Mouse (Mus musculus) heart, embryonic 13.5 days (tissue): Measurements from ENCODE around the gene Bpnt1. TPM values are rescaled to one million over a fixed set of nuclear protein-coding genes. Genes with fewer than 3 reads are reported as not detected.

Experiments
- ATAC-seq: fragments of 200-750 bp; cut with Nextera tagmentation; 2 replicates; pipeline ENCODE4 v1.8.0; 2017; ENCODE audit warnings: moderate TSS enrichment; ENCODE audit not compliant: insufficient number of reproducible peaks, low FRiP score, low TSS enrichment; ENCODE audit errors: extremely low read depth
- H3K27ac ChIP-seq: fragments of 300-500 bp; sonication (generic); replicated peaks from 2 replicates; pipeline ENCODE4 v1.5.1; 2015; ENCODE audit warnings: moderate library complexity, mild to moderate bottlenecking, inconsistent platforms
- H3K27me3 ChIP-seq: fragments of 300-500 bp; sonication (generic); replicated peaks from 2 replicates; pipeline ENCODE4 v1.6.1; 2015; ENCODE audit warnings: mild to moderate bottlenecking, inconsistent platforms
- H3K36me3 ChIP-seq: fragments of 300-500 bp; sonication (generic); 2 replicates; pipeline ENCODE4 v1.6.1; 2015; ENCODE audit warnings: mild to moderate bottlenecking, inconsistent platforms
- H3K4me1 ChIP-seq: fragments of 300-500 bp; sonication (generic); 2 replicates; pipeline ENCODE4 v1.6.1; 2015; ENCODE audit warnings: inconsistent platforms
- H3K4me2 ChIP-seq: fragments of 300-500 bp; sonication (generic); 2 replicates; pipeline ENCODE4 v1.6.1; 2015; ENCODE audit warnings: inconsistent platforms, mild to moderate bottlenecking, moderate library complexity
- H3K4me3 ChIP-seq: fragments of 300-500 bp; sonication (generic); 2 replicates; pipeline ENCODE4 v1.5.1; 2015; ENCODE audit warnings: moderate library complexity, mild to moderate bottlenecking, inconsistent platforms
- H3K9ac ChIP-seq: fragments of 300-500 bp; sonication (generic); 2 replicates; pipeline ENCODE4 v1.6.1; 2015; ENCODE audit warnings: inconsistent platforms, mild to moderate bottlenecking, moderate library complexity
- H3K9me3 ChIP-seq: fragments of 300-500 bp; sonication (generic); 2 replicates; pipeline ENCODE4 v1.6.1; 2016; ENCODE audit warnings: inconsistent platforms
- WGBS: fragments of 180-500 bp; shearing (Covaris S2); methylation state at CpG from one replicate; pipeline ENCODE4 v1.1.7; 2015; ENCODE audit warnings: mixed read lengths; 5-methylcytosine and 5-hydroxymethylcytosine counted together
- polyA plus RNA-seq: library from polyadenylated mRNA; unstranded; fragments of >200 nt; fragmentation: Nextera tagmentation; extraction: Ambion mirVana; gene quantifications from 2 replicates; pipeline ENCODE4 v1.2.1, GENCODE M21; 2015

Gene Bpnt1
- polyA plus RNA-seq, 1 experiment from 2014 or later = 25.7 TPM

- no peaks in the 10 kb centered on the region for H3K4me1 ChIP-seq
- H3K4me2 ChIP-seq = no peak overlapping the region
- 88% methylated on average over 8 of the region's 8 CpGs for WGBS
- H3K27ac ChIP-seq = no peak overlapping the region
- H3K9me3 ChIP-seq = no peaks in the 10 kb centered on the region
- H3K4me3 ChIP-seq = no peak overlapping the region
- H3K27me3 ChIP-seq = no peaks in the 10 kb centered on the region
- peaks cover 64% of the 10 kb centered on the region for H3K36me3 ChIP-seq
- ATAC-seq = no peak
- no peak overlapping the region for H3K9ac ChIP-seq
Measured at GRCm38 (mm10) chr1:185356246-185356645, 24.3 kb downstream of the Bpnt1 start.

DNA sequence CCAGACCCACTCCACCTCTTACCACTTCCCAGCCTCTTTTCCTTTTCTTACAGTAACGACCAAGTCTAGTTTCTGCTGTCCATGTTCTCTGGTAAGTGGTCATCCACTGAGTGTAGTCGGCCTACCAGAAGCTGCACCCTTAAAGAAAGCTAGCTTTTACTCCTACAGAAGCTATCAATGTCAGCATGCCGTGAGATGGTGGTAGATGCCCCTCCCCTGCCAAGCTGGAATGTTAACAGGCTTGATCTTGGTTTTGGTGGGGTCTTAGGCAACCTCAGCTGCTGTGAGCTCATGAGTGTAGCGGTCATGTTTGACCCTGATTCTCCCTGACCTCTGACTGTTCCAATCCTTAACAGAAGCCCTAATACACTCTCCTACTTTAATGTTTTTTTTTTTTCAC is 26.3 kb downstream of the Bpnt1 start:
- no peak overlapping the region for H3K9ac ChIP-seq
- no peak for ATAC-seq
- H3K9me3 ChIP-seq = no peaks in the 10 kb centered on the region
- no peaks in the 10 kb centered on the region for H3K27me3 ChIP-seq
- WGBS = 80% methylated on average over 4 of the region's 4 CpGs
- H3K4me2 ChIP-seq = no peak overlapping the region
- peaks cover 49% of the 10 kb centered on the region for H3K36me3 ChIP-seq
- no peak overlapping the region for H3K27ac ChIP-seq
- peaks cover 7% of the 10 kb centered on the region for H3K4me1 ChIP-seq
- H3K4me3 ChIP-seq = no peak overlapping the region

DNA sequence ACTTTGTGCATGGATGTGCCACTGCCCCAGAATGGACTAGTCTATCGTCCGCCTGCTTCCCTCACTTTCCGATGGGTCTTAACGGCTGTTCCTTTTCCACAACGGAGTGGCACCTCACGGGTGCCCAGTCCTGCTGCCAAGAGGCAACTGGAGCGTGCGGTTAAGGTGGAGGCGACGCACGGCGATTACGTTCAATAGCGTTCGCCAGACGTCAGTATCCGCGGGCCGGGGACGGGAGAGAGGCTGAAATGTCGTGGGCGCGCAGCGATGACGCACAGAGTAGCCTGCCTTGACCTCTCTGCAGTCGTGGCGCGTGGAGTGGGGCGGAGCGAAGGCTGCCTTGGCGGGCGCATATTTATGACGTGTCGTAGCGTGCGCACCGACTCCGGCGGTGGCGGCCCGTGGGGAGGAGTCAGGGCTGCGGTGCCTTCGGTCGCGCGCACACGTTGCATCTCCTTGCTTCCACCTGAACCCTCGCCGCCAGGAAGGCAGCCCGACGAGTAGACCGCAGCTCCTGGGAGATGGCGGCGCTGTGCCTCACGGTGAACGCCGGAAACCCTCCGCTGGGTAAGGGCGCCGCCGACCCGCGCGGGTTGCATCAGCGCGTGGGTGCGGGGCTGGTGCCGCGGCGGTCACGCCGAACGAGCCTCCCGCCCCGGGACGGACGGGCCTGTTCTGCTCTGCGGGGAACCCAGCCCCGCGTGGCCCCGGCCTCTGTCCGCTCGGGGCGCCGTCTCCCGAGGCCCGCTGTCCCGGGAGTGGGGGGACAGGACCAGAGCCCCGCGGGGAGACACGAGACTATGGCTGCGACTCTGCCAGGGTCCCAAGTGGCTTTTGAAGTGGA is 30.9 kb downstream of the Bpnt1 start, which contains the start of gene Eprs:
Eprs (plus strand) TSS at position 368 of the 844 bp plus-strand sequence.
- H3K4me2 ChIP-seq = peak within 1 kb of the TSS; percentile 94
- peak within 1 kb of the TSS; percentile 98 for H3K4me3 ChIP-seq
- peak within 1 kb of the TSS; percentile 96 for H3K9ac ChIP-seq
- WGBS = under 1% methylated on average over 82 of the region's 92 CpGs
- H3K9me3 ChIP-seq = no peaks in the 10 kb centered on the region
- H3K27me3 ChIP-seq = no peaks in the 10 kb centered on the region
- peaks cover 31% of the 10 kb centered on the region for H3K4me1 ChIP-seq
- peak within 1 kb of the TSS; percentile 95 for H3K27ac ChIP-seq
- peaks cover 17% of the 10 kb centered on the region for H3K36me3 ChIP-seq
- peak; percentile 96 for ATAC-seq

GRCm38 (mm10) chr1:185363526-185364182 is 31.7 kb downstream of the Bpnt1 start:
- peaks cover 31% of the 10 kb centered on the region for H3K4me1 ChIP-seq
- no peaks in the 10 kb centered on the region for H3K9me3 ChIP-seq
- peak overlapping the region; percentile 98 for H3K4me3 ChIP-seq
- ATAC-seq = no peak
- peak overlapping the region; percentile 94 for H3K4me2 ChIP-seq
- H3K27me3 ChIP-seq = no peaks in the 10 kb centered on the region
- peaks cover 20% of the 10 kb centered on the region for H3K36me3 ChIP-seq
- H3K9ac ChIP-seq = peak overlapping the region; percentile 96
- H3K27ac ChIP-seq = peak overlapping the region; percentile 95
- 2% methylated on average over 22 of the region's 22 CpGs for WGBS

- Histone ChIP-seq H3K4me2 (peak overlapping the region; percentile 94), H3K4me1 (peaks cover 31% of the 10 kb centered on the region), H3K9me3 (no peaks in the 10 kb centered on the region), H3K4me3 (peak overlapping the region; percentile 98), H3K9ac (peak overlapping the region; percentile 96), H3K36me3 (peaks cover 20% of the 10 kb centered on the region), H3K27ac (peak overlapping the region; percentile 95), H3K27me3 (no peaks in the 10 kb centered on the region)
- 14% methylated on average over 6 of the region's 6 CpGs for WGBS
- no peak for ATAC-seq
Measured at GRCm38 (mm10) chr1:185364183-185364540, 32.2 kb downstream of the Bpnt1 start.

DNA sequence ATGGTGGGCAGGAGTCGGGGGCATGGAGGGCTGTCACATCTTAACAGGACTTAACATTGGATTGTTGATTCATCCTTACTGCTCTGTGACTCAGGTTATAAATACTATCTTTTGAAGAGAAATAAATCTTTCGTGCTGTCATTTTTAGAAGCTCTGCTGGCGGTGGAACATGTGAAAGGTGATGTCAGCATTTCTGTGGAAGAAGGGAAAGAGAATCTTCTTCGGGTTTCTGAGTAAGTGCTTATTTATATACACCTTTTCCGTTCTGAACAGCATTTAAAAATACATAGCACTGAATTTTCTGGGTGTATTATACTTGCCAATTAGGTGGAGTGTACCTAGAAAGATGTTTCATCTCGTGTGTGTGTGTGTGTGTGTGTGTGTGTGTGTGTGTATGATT is 35.4 kb downstream of the Bpnt1 start:
- H3K27ac ChIP-seq = no peak overlapping the region
- H3K4me1 ChIP-seq = peaks cover 24% of the 10 kb centered on the region
- no peak overlapping the region for H3K4me3 ChIP-seq
- no peak overlapping the region for H3K9ac ChIP-seq
- ATAC-seq = no peak
- H3K4me2 ChIP-seq = no peak overlapping the region
- 81% methylated on average over 6 of the region's 6 CpGs for WGBS
- peaks cover 43% of the 10 kb centered on the region for H3K36me3 ChIP-seq
- H3K9me3 ChIP-seq = no peaks in the 10 kb centered on the region
- H3K27me3 ChIP-seq = no peaks in the 10 kb centered on the region

DNA sequence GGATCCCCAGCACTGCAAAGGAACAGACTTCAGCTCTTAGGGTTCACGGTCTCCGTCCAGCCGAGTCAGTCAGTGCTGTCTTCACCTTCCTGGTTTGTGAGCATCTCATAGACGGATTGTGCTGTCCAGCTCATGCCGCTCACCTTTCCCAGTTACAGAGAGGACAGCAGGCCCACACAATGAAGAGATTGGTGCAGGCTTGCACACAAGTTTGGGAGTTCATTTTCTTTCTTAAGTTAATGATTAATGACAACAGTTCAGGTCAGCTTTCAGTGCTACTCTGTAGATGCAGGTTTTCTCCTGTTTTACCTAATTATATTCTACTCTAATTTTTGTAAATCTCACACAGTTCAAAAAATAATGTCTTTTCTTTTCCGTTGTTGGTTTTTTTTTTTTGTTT is 38.0 kb downstream of the Bpnt1 start:
- WGBS = 92% methylated on average over 6 of the region's 6 CpGs
- Histone ChIP-seq H3K4me3 (no peak overlapping the region), H3K4me2 (no peak overlapping the region), H3K9me3 (no peaks in the 10 kb centered on the region), H3K4me1 (peaks cover 12% of the 10 kb centered on the region), H3K27ac (no peak overlapping the region), H3K36me3 (peaks cover 67% of the 10 kb centered on the region), H3K9ac (no peak overlapping the region), H3K27me3 (no peaks in the 10 kb centered on the region)
- no peak for ATAC-seq

- Histone ChIP-seq H3K9me3 (no peaks in the 10 kb centered on the region), H3K4me1 (no peaks in the 10 kb centered on the region), H3K4me2 (no peak overlapping the region), H3K27me3 (no peaks in the 10 kb centered on the region), H3K36me3 (peaks cover 98% of the 10 kb centered on the region), H3K4me3 (no peak overlapping the region), H3K27ac (no peak overlapping the region), H3K9ac (no peak overlapping the region)
- ATAC-seq = no peak
Measured at GRCm38 (mm10) chr1:185376390-185376789, 44.4 kb downstream of the Bpnt1 start.

GRCm38 (mm10) chr1:185377429-185377828 is 45.5 kb downstream of the Bpnt1 start:
- WGBS = 92% methylated on average over 2 of the region's 2 CpGs
- Histone ChIP-seq H3K4me2 (no peak overlapping the region), H3K9ac (no peak overlapping the region), H3K27me3 (no peaks in the 10 kb centered on the region), H3K4me1 (no peaks in the 10 kb centered on the region), H3K36me3 (peaks cover 97% of the 10 kb centered on the region), H3K9me3 (no peaks in the 10 kb centered on the region), H3K27ac (no peak overlapping the region), H3K4me3 (no peak overlapping the region)
- ATAC-seq = no peak

DNA sequence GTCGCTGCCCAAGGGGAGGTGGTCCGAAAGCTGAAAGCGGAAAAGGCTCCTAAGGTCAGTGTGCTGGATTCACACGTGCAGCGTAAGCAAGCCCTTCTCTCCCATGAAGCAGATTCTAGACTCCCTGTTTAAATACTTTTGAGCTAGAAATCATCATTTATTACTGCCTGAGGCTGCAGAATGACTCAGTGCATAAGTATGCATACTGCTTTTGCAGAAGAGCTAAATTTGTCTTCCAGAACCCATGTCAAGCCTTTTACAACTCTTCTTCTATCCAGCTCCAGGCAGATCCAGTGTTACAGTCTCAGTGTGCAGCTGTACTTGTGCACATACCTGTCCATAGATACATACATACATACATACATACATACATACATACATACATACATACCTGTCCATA is 69.7 kb downstream of the Bpnt1 start:
- Histone ChIP-seq H3K9ac (no peak overlapping the region), H3K9me3 (no peaks in the 10 kb centered on the region), H3K4me2 (no peak overlapping the region), H3K36me3 (peaks cover 91% of the 10 kb centered on the region), H3K27ac (no peak overlapping the region), H3K4me3 (no peak overlapping the region), H3K4me1 (peaks cover 12% of the 10 kb centered on the region), H3K27me3 (no peaks in the 10 kb centered on the region)
- 95% methylated on average over 5 of the region's 5 CpGs for whole genome bisulfite sequencing
- no peak for ATAC-seq

DNA sequence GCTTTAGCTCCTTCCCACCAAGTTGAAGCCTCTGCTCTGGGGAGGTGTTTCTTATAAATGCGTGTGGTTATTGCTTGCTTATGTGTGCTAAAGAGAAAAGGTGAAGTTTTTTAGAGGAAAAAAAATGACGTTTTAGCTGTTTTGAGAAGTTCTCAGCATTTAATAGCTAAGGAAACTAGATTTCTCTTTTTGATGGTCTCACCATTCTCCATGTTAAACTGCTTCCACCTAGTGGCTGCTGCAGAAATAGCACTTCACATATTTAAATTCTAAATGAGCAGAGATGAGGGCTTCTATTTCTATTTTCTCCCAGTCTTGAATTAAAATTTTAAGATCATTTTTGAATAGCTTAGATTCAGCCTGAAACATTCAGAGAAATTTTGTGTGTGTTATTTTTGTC is 72.1 kb downstream of the Bpnt1 start:
- no peak for ATAC-seq
- H3K36me3 ChIP-seq = peaks cover 92% of the 10 kb centered on the region
- 28% methylated on average over 2 of the region's 2 CpGs for WGBS

More for the DNA sequence above, 72.1 kb downstream of the Bpnt1 start:
- Histone ChIP-seq H3K27me3 (no peaks in the 10 kb centered on the region), H3K27ac (no peak overlapping the region), H3K9ac (no peak overlapping the region), H3K4me3 (no peak overlapping the region), H3K4me1 (peaks cover 12% of the 10 kb centered on the region), H3K9me3 (no peaks in the 10 kb centered on the region), H3K4me2 (no peak overlapping the region)
